Mouse (Mus musculus) CH12.LX (cell line): ENCODE data around the gene Ccnd3.

ENCODE experiments used
- CTCF ChIP-seq, 2 experiments: IDR thresholded peaks in 1 of 2; conservative IDR thresholded peaks in 1 of 2; 2 replicates each; pipeline ENCODE4 v1.5.1; 2011 to 2012; ENCODE audit warnings: low read depth in 2 of 2, low read length in 2 of 2, improper control_type of control experiment in 1 of 2, inconsistent platforms in 1 of 2, mild to moderate bottlenecking in 1 of 2, moderate library complexity in 1 of 2
- E2F4 ChIP-seq: IDR thresholded peaks from 2 replicates; pipeline ENCODE4 v1.6.1; 2011; ENCODE audit warnings: low read depth, low read length, improper control_type of control experiment; ENCODE audit not compliant: insufficient replicate concordance
- EP300 ChIP-seq: IDR thresholded peaks from 2 replicates; pipeline ENCODE4 v1.6.1; 2011; ENCODE audit warnings: low read length, improper control_type of control experiment
- ETS1 ChIP-seq: conservative IDR thresholded peaks from 2 replicates; pipeline ENCODE4 v1.6.1; 2012; ENCODE audit warnings: low read depth, mild to moderate bottlenecking, inconsistent platforms, low read length, improper control_type of control experiment, moderate library complexity
- JUND ChIP-seq: conservative IDR thresholded peaks from 2 replicates; pipeline ENCODE4 v1.6.1; 2011; ENCODE audit warnings: low read depth, low read length, improper control_type of control experiment
- MEF2A ChIP-seq: IDR thresholded peaks from 2 replicates; pipeline ENCODE4 v1.6.1; 2014; ENCODE audit warnings: low read depth, mild to moderate bottlenecking, inconsistent platforms, low read length, improper control_type of control experiment, borderline replicate concordance
- MXI1 ChIP-seq: IDR thresholded peaks from 2 replicates; pipeline ENCODE4 v1.6.1; 2011; ENCODE audit warnings: mild to moderate bottlenecking, low read depth, low read length, improper control_type of control experiment
- RAD21 ChIP-seq: IDR thresholded peaks from 2 replicates; pipeline ENCODE4 v1.6.1; 2011; ENCODE audit warnings: low read depth, mild to moderate bottlenecking, low read length, improper control_type of control experiment, moderate library complexity
- SIN3A ChIP-seq: IDR thresholded peaks from 2 replicates; pipeline ENCODE4 v1.6.1; 2012; ENCODE audit warnings: low read length, improper control_type of control experiment, inconsistent platforms

- TF ChIP-seq RAD21 (no peak), EP300 (no peak), CTCF (conservative IDR thresholded peaks at IDR 0.05 in 1 of 2, IDR thresholded peaks at IDR 0.05 in 1 of 2; ENCODE audit: low read depth in 2 of 2, low read length in 2 of 2) (no peak), JUND (no peak), MXI1 (no peak), MEF2A (no peak), SIN3A (no peak), E2F4 (no peak), ETS1 (no peak; the same call in 1 of the 2 replicates)
Measured at GRCm38 (mm10) chr17:47462728-47463388, 42.0 kb upstream of the Ccnd3 start.
